Mouse (Mus musculus) forebrain, embryonic 11.5 days (tissue): ENCODE measurements around the gene Phlda3. TPM values are rescaled to one million over a fixed set of nuclear protein-coding genes. Genes with fewer than 3 reads are reported as not detected.
A peak's percentile ranks its signal among the peaks of the same experiment; 100 is the strongest.

Source experiments
- ATAC-seq: fragments of 200-750 bp; cut with Nextera tagmentation; replicated peaks from 2 replicates; pipeline ENCODE4 v1.8.0; 2017; ENCODE audit warnings: moderate TSS enrichment; ENCODE audit not compliant: low FRiP score
- DNase-seq: peaks from one replicate; pipeline ENCODE4 v3.0.0-alpha.2; 2017; ENCODE audit warnings: low spot score
- H3K27ac ChIP-seq: fragments of 300-500 bp; sonication (generic); 2 replicates; pipeline ENCODE4 v1.5.1; 2014; ENCODE audit warnings: low read depth, low read length
- H3K27me3 ChIP-seq: fragments of 300-500 bp; sonication (generic); 2 replicates; pipeline ENCODE4 v1.6.1; 2014; ENCODE audit warnings: mild to moderate bottlenecking, low read length, mixed read lengths; ENCODE audit not compliant: control insufficient read depth, insufficient read depth
- H3K36me3 ChIP-seq: fragments of 300-500 bp; sonication (generic); 2 replicates; pipeline ENCODE4 v1.6.1; 2014; ENCODE audit warnings: mild to moderate bottlenecking, low read length, moderate library complexity, mixed read lengths; ENCODE audit not compliant: control insufficient read depth, insufficient read depth
- H3K4me1 ChIP-seq: fragments of 300-500 bp; sonication (generic); replicated peaks from 2 replicates; pipeline ENCODE4 v1.6.1; 2014; ENCODE audit warnings: low read length, mixed read lengths; ENCODE audit not compliant: control insufficient read depth, insufficient read depth
- H3K4me2 ChIP-seq: fragments of 300-500 bp; sonication (generic); 2 replicates; pipeline ENCODE4 v1.6.1; 2014; ENCODE audit warnings: low read depth, mild to moderate bottlenecking, low read length, moderate library complexity, mixed read lengths; ENCODE audit not compliant: severe bottlenecking
- H3K4me3 ChIP-seq: fragments of 300-500 bp; sonication (generic); 2 replicates; pipeline ENCODE4 v1.5.1; 2014; ENCODE audit warnings: low read depth, low read length
- H3K9ac ChIP-seq: fragments of 300-500 bp; sonication (generic); 2 replicates; pipeline ENCODE4 v1.6.1; 2014; ENCODE audit warnings: low read length
- H3K9me3 ChIP-seq: fragments of 300-500 bp; sonication (generic); 2 replicates; pipeline ENCODE4 v1.6.1; 2016; ENCODE audit warnings: low read length, mixed read lengths; ENCODE audit not compliant: control insufficient read depth
- WGBS: fragments of 180-500 bp; shearing (Covaris S2); extraction: QIAGEN DNeasy Blood & Tissue Kit; methylation state at CpG from one replicate; pipeline ENCODE4 v1.1.7; 2014; 5-methylcytosine and 5-hydroxymethylcytosine counted together
- polyA plus RNA-seq: library from polyadenylated mRNA; unstranded; fragments of >200 nt; fragmentation: Nextera tagmentation; extraction: Ambion mirVana; gene quantifications from 2 replicates; pipeline ENCODE4 v1.2.1, GENCODE M21; 2014

The Phlda3 gene
- polyA plus RNA-seq, 1 experiment from 2014 or later, result 21.5 TPM

- Histone ChIP-seq H3K9ac (no peak overlapping the region), H3K4me2 (no peak overlapping the region), H3K9me3 (no peaks in the 10 kb centered on the region), H3K36me3 (no peaks in the 10 kb centered on the region), H3K4me1 (no peaks in the 10 kb centered on the region; the same call in 1 of the 2 replicates), H3K27ac (no peak overlapping the region), H3K27me3 (no peaks in the 10 kb centered on the region), H3K4me3 (no peak overlapping the region)
- no peak for ATAC-seq
- 93% methylated on average over 1 of the region's 1 CpGs for WGBS
- no peak for DNase-seq
Observed at GRCm38 (mm10) chr1:135777046-135777445, 11.1 kb downstream of the Phlda3 start.

- H3K27me3 ChIP-seq, result no peaks in the 10 kb centered on the region
- H3K4me2 ChIP-seq, result no peak within 1 kb of the TSS
- no peaks in the 10 kb centered on the region for H3K36me3 ChIP-seq
- 0 out of 2 replicates have a peak within 1 kb of the TSS, but pooled peaks have one; percentile 16 for H3K9ac ChIP-seq
- ATAC-seq (0 out of 2 replicates have a peak, but pooled peaks have one; percentile 35), DNase-seq (no peak)
- H3K9me3 ChIP-seq, result no peaks in the 10 kb centered on the region
- H3K4me1 ChIP-seq, result peaks cover 3% of the 10 kb centered on the region; the same call in 1 of the 2 replicates
- no peak within 1 kb of the TSS for H3K4me3 ChIP-seq
- 32% methylated on average over 22 of the region's 22 CpGs for whole genome bisulfite sequencing
- H3K27ac ChIP-seq, result no peak within 1 kb of the TSS
Observed at GRCm38 (mm10) chr1:135778780-135779535, 13.0 kb downstream of the Phlda3 start, which contains the start of gene Tnni1. Tnni1 (plus strand) TSS chr1:135779434.

- H3K9ac ChIP-seq, result no peak overlapping the region
- H3K4me2 ChIP-seq, result no peak overlapping the region
- H3K9me3 ChIP-seq, result no peaks in the 10 kb centered on the region
- ATAC-seq (no peak), DNase-seq (no peak)
- no peak overlapping the region for H3K4me3 ChIP-seq
- 56% methylated on average over 4 of the region's 4 CpGs for WGBS
- H3K27me3 ChIP-seq, result no peaks in the 10 kb centered on the region
- H3K36me3 ChIP-seq, result no peaks in the 10 kb centered on the region
- H3K4me1 ChIP-seq, result peaks cover 3% of the 10 kb centered on the region; the same call in 1 of the 2 replicates
- no peak overlapping the region for H3K27ac ChIP-seq
Observed at GRCm38 (mm10) chr1:135780649-135781048, 14.7 kb downstream of the Phlda3 start.

- Histone ChIP-seq H3K9me3 (no peaks in the 10 kb centered on the region), H3K27me3 (no peaks in the 10 kb centered on the region), H3K27ac (no peak overlapping the region), H3K4me1 (peaks cover 3% of the 10 kb centered on the region; the same call in 1 of the 2 replicates), H3K4me2 (no peak overlapping the region), H3K4me3 (no peak overlapping the region), H3K36me3 (no peaks in the 10 kb centered on the region), H3K9ac (no peak overlapping the region)
- 17% methylated on average over 13 of the region's 13 CpGs for WGBS
- ATAC-seq, result 0 out of 2 replicates have a peak, but pooled peaks have one; percentile 55
- peak; percentile 88 for DNase-seq
Observed at GRCm38 (mm10) chr1:135781220-135781619, 15.3 kb downstream of the Phlda3 start.

- WGBS, result 35% methylated on average over 10 of the region's 10 CpGs
- Histone ChIP-seq H3K4me3 (no peak overlapping the region), H3K9me3 (no peaks in the 10 kb centered on the region), H3K4me1 (peaks cover 3% of the 10 kb centered on the region; the same call in 1 of the 2 replicates), H3K36me3 (no peaks in the 10 kb centered on the region), H3K9ac (no peak overlapping the region), H3K27me3 (no peaks in the 10 kb centered on the region), H3K4me2 (no peak overlapping the region), H3K27ac (no peak overlapping the region)
- DNase-seq, result no peak
- ATAC-seq, result no peak
Observed at GRCm38 (mm10) chr1:135782816-135783215, 16.9 kb downstream of the Phlda3 start.

GRCm38 (mm10) chr1:135787799-135788198, 21.9 kb downstream of the Phlda3 start:
- DNase-seq, result peak; percentile 87
- ATAC-seq, result 0 out of 2 replicates have a peak, but pooled peaks have one; percentile 33
- 52% methylated on average over 3 of the region's 3 CpGs for WGBS

GRCm38 (mm10) chr1:135788708-135789107, 22.8 kb downstream of the Phlda3 start:
- H3K9me3 ChIP-seq, result no peaks in the 10 kb centered on the region
- H3K27me3 ChIP-seq, result 0 out of 2 replicates have a peak, but pooled peaks cover 3% of the 10 kb centered on the region
- no peak overlapping the region for H3K4me3 ChIP-seq
- 51% methylated on average over 10 of the region's 10 CpGs for WGBS
- H3K9ac ChIP-seq, result no peak overlapping the region
- H3K27ac ChIP-seq, result no peak overlapping the region
- no peak overlapping the region for H3K4me2 ChIP-seq
- no peaks in the 10 kb centered on the region for H3K36me3 ChIP-seq
- DNase-seq (no peak), ATAC-seq (no peak)
- H3K4me1 ChIP-seq, result peaks cover 3% of the 10 kb centered on the region; the same call in 1 of the 2 replicates

More at GRCm38 (mm10) chr1:135787799-135788198, 21.9 kb downstream of the Phlda3 start:
- Histone ChIP-seq H3K4me1 (0 out of 2 replicates have a peak, but pooled peaks cover 3% of the 10 kb centered on the region), H3K4me3 (no peak overlapping the region), H3K9me3 (no peaks in the 10 kb centered on the region), H3K4me2 (no peak overlapping the region), H3K27ac (no peak overlapping the region), H3K36me3 (no peaks in the 10 kb centered on the region), H3K27me3 (no peaks in the 10 kb centered on the region), H3K9ac (no peak overlapping the region)

- Histone ChIP-seq H3K27ac (no peak overlapping the region), H3K9me3 (no peaks in the 10 kb centered on the region), H3K9ac (no peak overlapping the region), H3K27me3 (0 out of 2 replicates have a peak, but pooled peaks cover 3% of the 10 kb centered on the region), H3K4me2 (no peak overlapping the region), H3K4me3 (no peak overlapping the region), H3K4me1 (peaks cover 3% of the 10 kb centered on the region; the same call in 1 of the 2 replicates), H3K36me3 (no peaks in the 10 kb centered on the region)
- DNase-seq (peak; percentile 88), ATAC-seq (0 out of 2 replicates have a peak, but pooled peaks have one; percentile 36)
- WGBS, result 10% methylated on average over 5 of the region's 5 CpGs
Observed at GRCm38 (mm10) chr1:135789815-135790214, 23.9 kb downstream of the Phlda3 start.
